Mouse (Mus musculus): ENCODE results near the gene Gpm6b. TPM values are rescaled to one million over a fixed set of nuclear protein-coding genes. Genes with fewer than 3 reads are reported as not detected.

Gene Gpm6b
- polyA plus RNA-seq, 1 experiment: 2.4 TPM

DNA sequence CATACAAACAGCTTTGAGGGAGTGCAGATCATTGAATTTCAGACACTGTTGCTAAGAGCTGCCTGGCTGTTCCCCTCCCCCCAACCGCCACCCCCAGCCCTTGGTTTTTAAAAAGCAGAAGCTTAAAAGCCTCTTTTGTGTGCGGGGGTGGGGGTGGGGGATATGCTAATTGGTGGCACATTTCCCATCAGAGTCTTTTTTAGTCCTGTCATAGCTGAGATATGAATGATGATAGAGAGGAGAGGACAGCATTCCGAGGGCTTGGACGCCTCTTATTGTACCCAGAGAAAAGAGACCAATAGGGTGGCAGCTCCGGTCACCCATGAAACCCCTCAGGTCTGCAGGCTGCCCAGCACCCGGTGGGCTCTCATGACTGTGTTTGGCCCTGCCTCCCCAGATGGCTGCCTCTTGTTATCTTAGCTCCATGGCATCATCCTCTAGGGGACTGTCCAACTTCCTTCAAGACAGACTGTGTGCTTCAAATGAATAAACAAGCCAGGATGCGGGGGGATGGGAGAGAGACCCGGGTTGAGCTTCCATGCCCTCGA, 90.3 kb downstream of the Gpm6b start:
- no peak overlapping the region for H3K27ac ChIP-seq (ENCODE audit: control insufficient read depth, insufficient read depth, low read length)

DNA sequence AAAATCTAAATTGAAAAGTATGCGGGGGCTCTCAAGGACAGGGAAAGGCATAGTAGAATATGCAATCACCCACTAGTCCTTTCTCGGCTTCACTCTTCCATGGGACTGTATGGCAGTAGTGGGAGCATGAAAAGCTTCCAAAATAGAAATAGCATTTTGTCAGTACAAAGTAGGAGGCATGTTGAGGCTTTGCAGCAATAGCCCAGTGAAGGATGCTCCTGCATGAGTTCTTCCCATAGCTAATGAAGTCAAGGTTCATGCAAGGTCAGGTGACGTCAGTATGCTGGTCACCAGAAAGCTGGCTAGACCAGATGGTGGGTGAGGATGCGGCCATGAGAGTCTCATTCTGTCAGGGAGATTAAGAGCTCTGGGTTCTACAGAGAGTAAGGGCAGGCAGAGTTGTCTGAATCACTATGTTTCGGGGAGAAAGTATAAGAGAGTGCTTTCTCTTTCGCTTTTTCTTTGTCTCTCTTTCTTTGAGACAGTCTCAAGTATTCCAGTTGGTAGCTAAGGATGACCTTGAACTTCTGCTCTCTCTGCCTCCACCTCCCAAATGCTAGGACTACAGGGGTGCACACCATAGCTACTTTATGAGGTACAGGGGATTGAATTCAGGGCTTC, 95.9 kb downstream of the Gpm6b start:
- Histone ChIP-seq H3K4me1 (replicated peaks; ENCODE audit: control insufficient read depth, insufficient read depth, low read length) (no peaks in the 10 kb centered on the region), H3K27ac (ENCODE audit: control insufficient read depth, insufficient read depth, low read length) (no peak overlapping the region), H3K36me3 (ENCODE audit: control insufficient read depth, insufficient read depth, low read length) (no peaks in the 10 kb centered on the region), H3K27me3 (ENCODE audit: control insufficient read depth, insufficient read depth, low read length) (no peaks in the 10 kb centered on the region), H3K4me3 (ENCODE audit: control insufficient read depth, insufficient read depth, low read length) (no peak overlapping the region)
- WGBS: 93% methylated on average over 6 of the region's 6 CpGs
- TF ChIP-seq CTCF (IDR thresholded peaks at IDR 0.05; ENCODE audit: borderline replicate concordance, control insufficient read depth, extremely low read depth, insufficient read depth, low read length, poor library complexity) (no peak), POLR2A (IDR thresholded peaks at IDR 0.05; ENCODE audit: control insufficient read depth, extremely low read depth, insufficient read depth, low read length, poor library complexity) (no peak)
- no peak for DNase-seq

More for the DNA sequence above, 90.3 kb downstream of the Gpm6b start:
- Histone ChIP-seq H3K4me1 (replicated peaks; ENCODE audit: control insufficient read depth, insufficient read depth, low read length) (peaks cover 9% of the 10 kb centered on the region), H3K4me3 (ENCODE audit: control insufficient read depth, insufficient read depth, low read length) (no peak overlapping the region), H3K36me3 (ENCODE audit: control insufficient read depth, insufficient read depth, low read length) (no peaks in the 10 kb centered on the region), H3K27me3 (ENCODE audit: control insufficient read depth, insufficient read depth, low read length) (no peaks in the 10 kb centered on the region)
- TF ChIP-seq CTCF (IDR thresholded peaks at IDR 0.05; ENCODE audit: borderline replicate concordance, control insufficient read depth, extremely low read depth, insufficient read depth, low read length, poor library complexity): no peak
- no peak for TF ChIP-seq POLR2A (IDR thresholded peaks at IDR 0.05; ENCODE audit: control insufficient read depth, extremely low read depth, insufficient read depth, low read length, poor library complexity)
- 9% methylated on average over 9 of the region's 9 CpGs for WGBS
- DNase-seq: no peak

DNA sequence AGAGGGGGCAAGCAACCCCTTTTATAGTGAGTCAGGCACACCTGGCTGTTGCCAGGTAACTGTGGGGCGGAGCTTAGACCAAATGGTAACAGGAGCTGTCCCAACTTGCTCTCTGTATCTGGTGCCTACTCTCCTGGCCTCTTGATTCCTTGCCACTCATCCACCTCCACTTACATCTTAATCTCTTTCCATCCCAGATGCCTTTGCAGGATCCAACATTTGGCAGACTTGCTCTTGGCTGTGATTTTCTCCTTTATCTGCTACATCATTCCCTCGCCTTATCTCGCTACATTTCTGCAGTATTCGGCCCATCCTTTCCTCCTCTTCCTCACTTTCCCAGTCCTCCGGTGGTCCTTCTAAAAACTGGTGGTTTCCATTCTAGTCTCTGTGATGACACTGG, 99.6 kb downstream of the Gpm6b start:
- no peaks in the 10 kb centered on the region for H3K27me3 ChIP-seq (ENCODE audit: control insufficient read depth, insufficient read depth, low read length)
- no peak for TF ChIP-seq CTCF (IDR thresholded peaks at IDR 0.05; ENCODE audit: borderline replicate concordance, control insufficient read depth, extremely low read depth, insufficient read depth, low read length, poor library complexity)
- TF ChIP-seq POLR2A (IDR thresholded peaks at IDR 0.05; ENCODE audit: control insufficient read depth, extremely low read depth, insufficient read depth, low read length, poor library complexity): no peak
- H3K4me1 ChIP-seq (replicated peaks; ENCODE audit: control insufficient read depth, insufficient read depth, low read length): no peaks in the 10 kb centered on the region
- 94% methylated on average over 5 of the region's 5 CpGs for WGBS
- H3K36me3 ChIP-seq (ENCODE audit: control insufficient read depth, insufficient read depth, low read length): no peaks in the 10 kb centered on the region
- no peak overlapping the region for H3K27ac ChIP-seq (ENCODE audit: control insufficient read depth, insufficient read depth, low read length)
- no peak overlapping the region for H3K4me3 ChIP-seq (ENCODE audit: control insufficient read depth, insufficient read depth, low read length)
- no peak for DNase-seq

DNA sequence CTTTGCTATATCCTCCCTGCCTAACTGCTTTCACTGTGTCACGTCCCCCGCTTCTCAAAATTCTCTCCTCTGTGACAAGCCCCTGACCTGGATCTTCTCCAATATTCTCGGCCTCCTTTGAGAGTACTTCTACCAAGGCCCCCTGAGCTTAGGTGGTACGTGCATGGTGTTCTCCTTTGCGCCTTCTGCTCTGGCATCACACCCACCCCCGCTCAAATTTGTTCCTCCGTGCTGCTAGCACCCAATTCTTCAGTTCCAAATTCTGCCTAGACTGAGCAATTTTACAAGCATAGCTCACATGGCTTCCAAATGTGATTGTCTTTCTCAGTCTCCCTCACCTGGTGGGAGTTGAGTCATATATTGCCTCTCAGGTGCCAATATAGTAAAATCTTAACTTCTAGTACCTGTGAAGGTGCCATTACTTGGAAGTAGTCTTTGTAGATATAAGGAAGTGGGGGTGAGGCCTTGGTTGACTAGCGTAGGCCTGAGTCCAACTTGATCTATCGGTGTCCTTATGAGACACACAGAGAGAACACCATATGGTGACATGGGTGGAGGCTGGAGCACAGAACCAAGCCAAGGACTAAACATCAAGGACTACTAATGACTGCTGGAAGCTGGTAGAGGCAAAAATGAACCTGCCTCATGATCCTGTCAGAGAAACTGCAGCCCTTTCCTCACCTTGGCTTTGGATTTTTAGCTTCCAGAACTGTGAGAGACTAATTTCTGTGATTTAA, 100.2 kb downstream of the Gpm6b start:
- no peaks in the 10 kb centered on the region for H3K36me3 ChIP-seq (ENCODE audit: control insufficient read depth, insufficient read depth, low read length)
- H3K4me1 ChIP-seq (replicated peaks; ENCODE audit: control insufficient read depth, insufficient read depth, low read length): no peaks in the 10 kb centered on the region
- DNase-seq: no peak
- TF ChIP-seq POLR2A (IDR thresholded peaks at IDR 0.05; ENCODE audit: control insufficient read depth, extremely low read depth, insufficient read depth, low read length, poor library complexity) (no peak), CTCF (IDR thresholded peaks at IDR 0.05; ENCODE audit: borderline replicate concordance, control insufficient read depth, extremely low read depth, insufficient read depth, low read length, poor library complexity) (no peak)
- no peak overlapping the region for H3K4me3 ChIP-seq (ENCODE audit: control insufficient read depth, insufficient read depth, low read length)
- no peaks in the 10 kb centered on the region for H3K27me3 ChIP-seq (ENCODE audit: control insufficient read depth, insufficient read depth, low read length)
- WGBS: over 99% methylated on average over 9 of the region's 9 CpGs
- H3K27ac ChIP-seq (ENCODE audit: control insufficient read depth, insufficient read depth, low read length): no peak overlapping the region

DNA sequence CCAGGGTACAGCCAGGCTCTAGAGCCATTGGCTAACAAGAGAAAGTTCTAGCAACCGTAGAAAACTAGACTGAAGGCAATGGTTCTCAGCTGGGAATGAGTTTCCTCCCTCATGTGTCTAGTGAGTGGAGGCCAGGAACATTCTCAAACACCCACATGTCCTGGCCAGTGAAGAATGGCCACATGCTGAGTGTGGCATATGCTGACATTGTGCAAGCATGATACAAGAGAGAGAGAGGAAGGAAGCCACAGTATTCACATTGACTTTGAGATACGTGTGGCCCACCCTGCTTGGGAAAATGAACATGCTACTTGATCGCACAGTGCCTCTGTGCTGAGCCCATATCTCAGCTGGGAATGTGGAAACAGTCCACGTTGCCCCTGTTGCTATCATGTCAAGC, 101.2 kb downstream of the Gpm6b start:
- no peak for DNase-seq
- TF ChIP-seq POLR2A (IDR thresholded peaks at IDR 0.05; ENCODE audit: control insufficient read depth, extremely low read depth, insufficient read depth, low read length, poor library complexity) (no peak), CTCF (IDR thresholded peaks at IDR 0.05; ENCODE audit: borderline replicate concordance, control insufficient read depth, extremely low read depth, insufficient read depth, low read length, poor library complexity) (no peak)
- Histone ChIP-seq H3K4me3 (ENCODE audit: control insufficient read depth, insufficient read depth, low read length) (no peak overlapping the region), H3K27ac (ENCODE audit: control insufficient read depth, insufficient read depth, low read length) (no peak overlapping the region), H3K4me1 (replicated peaks; ENCODE audit: control insufficient read depth, insufficient read depth, low read length) (no peaks in the 10 kb centered on the region), H3K27me3 (ENCODE audit: control insufficient read depth, insufficient read depth, low read length) (no peaks in the 10 kb centered on the region), H3K36me3 (ENCODE audit: control insufficient read depth, insufficient read depth, low read length) (no peaks in the 10 kb centered on the region)
- WGBS: 93% methylated on average over 4 of the region's 4 CpGs

DNA sequence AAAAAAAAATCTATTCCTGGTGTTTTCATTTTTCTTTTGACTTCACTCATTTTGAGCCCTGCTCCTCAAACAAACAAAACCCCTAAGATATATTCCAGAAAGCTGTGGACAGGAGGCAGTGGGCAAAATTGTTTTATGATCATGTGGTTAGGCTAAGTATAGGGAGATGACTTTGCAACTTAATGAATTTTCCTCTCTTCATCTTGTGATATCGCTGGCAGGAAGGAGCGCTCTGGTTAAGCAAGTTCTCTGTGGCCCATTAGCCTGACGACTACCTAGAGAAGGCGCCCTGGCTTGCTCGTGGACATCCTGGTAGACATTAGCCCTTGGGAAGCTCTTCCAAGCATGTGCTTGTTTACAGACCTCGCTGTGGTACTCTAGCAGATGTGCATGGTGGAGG, 103.1 kb downstream of the Gpm6b start:
- Histone ChIP-seq H3K36me3 (ENCODE audit: control insufficient read depth, insufficient read depth, low read length) (no peaks in the 10 kb centered on the region), H3K4me3 (ENCODE audit: control insufficient read depth, insufficient read depth, low read length) (no peak overlapping the region), H3K27me3 (ENCODE audit: control insufficient read depth, insufficient read depth, low read length) (no peaks in the 10 kb centered on the region), H3K4me1 (replicated peaks; ENCODE audit: control insufficient read depth, insufficient read depth, low read length) (no peaks in the 10 kb centered on the region), H3K27ac (ENCODE audit: control insufficient read depth, insufficient read depth, low read length) (no peak overlapping the region)
- no peak for DNase-seq
- WGBS: 43% methylated on average over 6 of the region's 6 CpGs
- TF ChIP-seq POLR2A (IDR thresholded peaks at IDR 0.05; ENCODE audit: control insufficient read depth, extremely low read depth, insufficient read depth, low read length, poor library complexity) (no peak), CTCF (IDR thresholded peaks at IDR 0.05; ENCODE audit: borderline replicate concordance, control insufficient read depth, extremely low read depth, insufficient read depth, low read length, poor library complexity) (no peak)

Data from thymus, adult 2 months (tissue).